Mouse (Mus musculus) kidney, embryonic 16.5 days (tissue): ENCODE results near the gene Zfp871. TPM values are rescaled to one million over a fixed set of nuclear protein-coding genes. Genes with fewer than 3 reads are reported as not detected.

ENCODE experiments used
- ATAC-seq: fragments of 200-750 bp; cut with Nextera tagmentation; 2 replicates; pipeline ENCODE4 v1.8.0; 2017; ENCODE audit warnings: moderate TSS enrichment; ENCODE audit not compliant: low FRiP score, low TSS enrichment
- H3K27ac ChIP-seq: fragments of 300-500 bp; sonication (generic); 2 replicates; pipeline ENCODE4 v1.5.1; 2014; ENCODE audit warnings: low read length
- H3K27me3 ChIP-seq: fragments of 300-500 bp; sonication (generic); 2 replicates; pipeline ENCODE4 v1.6.1; 2014; ENCODE audit warnings: low read length, control low read depth, mixed read lengths; ENCODE audit not compliant: insufficient read depth
- H3K36me3 ChIP-seq: fragments of 300-500 bp; sonication (generic); 2 replicates; pipeline ENCODE4 v1.6.1; 2014; ENCODE audit warnings: low read length, control low read depth, mixed read lengths; ENCODE audit not compliant: insufficient read depth
- H3K4me1 ChIP-seq: fragments of 300-500 bp; sonication (generic); 2 replicates; pipeline ENCODE4 v1.6.1; 2014; ENCODE audit warnings: low read length, control low read depth, mixed read lengths; ENCODE audit not compliant: insufficient read depth
- H3K4me2 ChIP-seq: fragments of 300-500 bp; sonication (generic); replicated peaks from 2 replicates; pipeline ENCODE4 v1.6.1; 2014; ENCODE audit warnings: low read depth, low read length
- H3K4me3 ChIP-seq: fragments of 300-500 bp; sonication (generic); 2 replicates; pipeline ENCODE4 v1.5.1; 2014; ENCODE audit warnings: mild to moderate bottlenecking, low read length
- H3K9ac ChIP-seq: fragments of 300-500 bp; sonication (generic); replicated peaks from 2 replicates; pipeline ENCODE4 v1.6.1; 2014; ENCODE audit warnings: low read length
- H3K9me3 ChIP-seq: fragments of 300-500 bp; sonication (generic); 2 replicates; pipeline ENCODE4 v1.6.1; 2016; ENCODE audit warnings: low read length, control low read depth
- WGBS: fragments of 180-500 bp; shearing (Covaris S2); extraction: QIAGEN DNeasy Blood & Tissue Kit; methylation state at CpG from one replicate; pipeline ENCODE4 v1.1.7; 2014; 5-methylcytosine and 5-hydroxymethylcytosine counted together
- polyA plus RNA-seq: library from polyadenylated mRNA; unstranded; fragments of >200 nt; fragmentation: Nextera tagmentation; extraction: Ambion mirVana; gene quantifications from 2 replicates; pipeline ENCODE4 v1.2.1, GENCODE M21; 2015

The Zfp871 gene
- 34.9 and 43.0 TPM in 2 replicates for polyA plus RNA-seq

DNA sequence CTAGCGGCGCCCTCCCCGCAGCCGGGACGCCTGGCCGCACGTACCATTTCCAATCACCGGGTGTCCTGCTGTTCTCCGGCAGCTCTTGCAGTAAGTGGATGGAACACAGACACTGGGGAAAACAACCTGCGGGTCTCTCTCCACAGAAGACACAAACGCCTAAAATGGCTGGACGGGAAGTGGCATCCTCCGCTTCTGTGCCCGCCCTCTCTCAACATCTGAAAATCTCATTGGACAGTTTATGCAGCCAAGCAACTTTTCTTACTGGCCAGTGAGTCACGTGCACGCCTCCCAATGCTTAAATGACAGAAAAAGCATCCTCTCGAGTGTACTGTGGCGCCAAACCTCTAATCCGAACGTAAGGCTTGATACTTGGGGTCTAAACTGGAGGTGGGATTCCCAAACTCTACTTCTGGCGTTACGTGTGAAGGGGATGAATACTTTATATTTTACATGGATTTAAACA, at the start of gene Zfp871:
Gene Zfp871 (minus strand): TSS at position 194 of the 466 bp plus-strand sequence.
- Histone ChIP-seq H3K4me3 (peak within 1 kb of the TSS; percentile 89), H3K9ac (peak within 1 kb of the TSS; percentile 96), H3K4me1 (peaks cover 25% of the 10 kb centered on the region), H3K36me3 (peaks cover 17% of the 10 kb centered on the region), H3K4me2 (peak within 1 kb of the TSS; percentile 72), H3K27me3 (no peaks in the 10 kb centered on the region), H3K27ac (peak within 1 kb of the TSS; percentile 97), H3K9me3 (no peaks in the 10 kb centered on the region)
- ATAC-seq = peak; percentile 98
- under 1% methylated on average over 22 of the region's 22 CpGs for WGBS

DNA sequence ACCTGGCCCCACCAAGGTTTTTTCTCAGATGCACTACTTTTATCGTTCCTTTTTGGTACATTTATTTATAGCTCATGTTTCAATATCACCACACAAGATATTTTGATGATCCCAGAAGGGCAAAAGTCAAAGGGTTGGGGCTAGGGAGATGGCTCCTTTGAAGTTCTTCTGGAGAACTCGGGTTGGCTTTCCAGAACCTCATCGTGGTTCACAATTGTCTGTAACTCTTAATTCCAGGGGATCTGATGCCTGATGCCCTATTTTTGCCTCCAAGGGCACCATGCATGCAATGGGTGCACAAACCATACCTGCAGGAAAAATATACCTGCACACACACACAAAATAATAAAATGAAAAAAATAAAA, 42.3 kb upstream of the Zfp871 start:
- ATAC-seq = 0 out of 2 replicates have a peak, but pooled peaks have one; percentile 17
- Histone ChIP-seq H3K27ac (no peak overlapping the region), H3K4me1 (peaks cover 9% of the 10 kb centered on the region; the same call in 1 of the 2 replicates), H3K36me3 (peaks cover 13% of the 10 kb centered on the region), H3K9ac (peak overlapping the region; percentile 95; the same call in 1 of the 2 replicates), H3K4me2 (peak overlapping the region; percentile 87), H3K9me3 (no peaks in the 10 kb centered on the region), H3K27me3 (no peaks in the 10 kb centered on the region), H3K4me3 (peak overlapping the region; percentile 86)
- WGBS = 22% methylated on average over 3 of the region's 3 CpGs

DNA sequence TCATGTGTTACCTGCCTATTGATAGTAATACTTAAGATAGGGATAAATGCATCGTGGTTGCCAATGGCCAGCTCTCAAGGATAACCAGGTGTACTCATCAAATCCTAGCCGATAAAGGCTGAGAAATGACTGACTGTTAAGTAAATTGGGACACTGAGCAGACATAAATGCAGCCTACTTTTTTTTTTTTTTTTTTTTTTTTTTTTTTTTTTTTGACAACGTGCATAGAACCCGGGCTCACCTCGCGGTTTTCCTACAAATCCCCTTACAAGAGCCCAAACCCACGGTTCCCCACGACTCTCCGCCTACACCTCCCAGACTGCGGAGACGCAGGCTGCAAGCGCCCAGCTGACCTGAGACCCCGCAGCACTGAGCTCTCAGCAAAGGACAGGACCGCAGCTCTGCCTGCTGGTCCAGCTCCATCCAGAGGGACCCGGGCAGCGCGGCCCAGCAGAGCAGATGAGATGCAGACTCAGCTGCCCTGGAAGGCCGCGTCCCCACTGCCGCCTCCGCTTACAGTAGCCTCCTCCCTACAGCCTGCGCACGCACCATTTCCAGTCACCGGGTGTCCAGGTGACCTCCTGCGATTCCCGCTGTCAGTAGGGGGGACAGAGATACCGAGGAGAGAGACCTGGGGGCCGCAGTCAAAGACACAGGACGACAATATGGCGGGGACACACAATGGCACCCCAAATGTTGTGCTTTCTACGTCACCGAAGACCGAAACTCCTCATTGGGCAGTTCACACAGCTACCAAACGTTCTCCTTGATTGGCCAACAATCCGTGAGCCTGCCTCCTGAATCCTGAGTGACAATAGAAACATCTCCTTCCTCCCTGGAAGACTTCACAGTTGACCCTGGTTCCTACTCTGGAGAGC, 41.7 kb upstream of the Zfp871 start, which contains the start of gene Zfp799:
Gene Zfp799 (minus strand): TSS at position 722 of the 878 bp plus-strand sequence.
- WGBS = 1% methylated on average over 35 of the region's 35 CpGs
- Histone ChIP-seq H3K4me2 (peak within 1 kb of the TSS; percentile 87), H3K9me3 (no peaks in the 10 kb centered on the region), H3K36me3 (peaks cover 17% of the 10 kb centered on the region), H3K27ac (peak within 1 kb of the TSS; percentile 78), H3K27me3 (no peaks in the 10 kb centered on the region), H3K4me1 (peaks cover 9% of the 10 kb centered on the region; the same call in 1 of the 2 replicates), H3K4me3 (peak within 1 kb of the TSS; percentile 86), H3K9ac (peak within 1 kb of the TSS; percentile 95)
- peak; percentile 99 for ATAC-seq

DNA sequence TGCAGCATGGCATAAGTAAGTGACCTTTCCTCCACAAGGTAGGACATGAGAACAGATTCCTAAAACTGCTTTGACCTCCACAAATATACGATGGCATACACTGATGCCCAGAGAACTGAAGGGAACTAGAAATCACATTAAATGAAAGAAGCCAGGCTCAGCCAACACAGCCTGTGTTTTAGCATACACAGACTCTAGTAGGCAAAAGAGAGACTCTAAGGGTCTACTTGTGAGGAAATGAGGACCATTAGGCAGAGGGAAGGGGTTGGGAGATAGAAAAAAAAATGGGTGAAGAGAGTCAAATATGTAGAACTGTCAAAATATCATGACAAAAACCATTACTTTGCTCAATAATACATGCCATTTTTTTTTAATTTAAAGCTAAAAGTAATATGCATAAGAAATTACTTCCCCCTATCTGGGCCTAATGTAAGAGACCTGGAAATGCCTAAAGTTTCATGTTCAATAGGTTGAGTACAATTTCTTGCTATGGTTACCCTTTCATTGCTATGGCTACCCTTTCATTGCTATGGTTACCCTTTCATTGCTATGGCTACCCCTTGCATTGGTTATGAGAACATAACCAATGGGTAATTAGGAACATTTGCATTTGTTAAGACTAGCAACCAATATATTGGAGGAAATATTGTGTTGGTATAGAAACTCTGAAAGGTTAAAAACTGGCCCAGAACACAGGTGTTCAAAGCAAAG, 28.1 kb upstream of the Zfp871 start:
- Histone ChIP-seq H3K9me3 (no peaks in the 10 kb centered on the region), H3K9ac (no peak overlapping the region), H3K27ac (no peak overlapping the region), H3K4me3 (no peak overlapping the region), H3K36me3 (peaks cover 32% of the 10 kb centered on the region), H3K27me3 (no peaks in the 10 kb centered on the region), H3K4me1 (no peaks in the 10 kb centered on the region), H3K4me2 (no peak overlapping the region)
- no peak for ATAC-seq
- WGBS = 94% methylated on average over 1 of the region's 1 CpGs

DNA sequence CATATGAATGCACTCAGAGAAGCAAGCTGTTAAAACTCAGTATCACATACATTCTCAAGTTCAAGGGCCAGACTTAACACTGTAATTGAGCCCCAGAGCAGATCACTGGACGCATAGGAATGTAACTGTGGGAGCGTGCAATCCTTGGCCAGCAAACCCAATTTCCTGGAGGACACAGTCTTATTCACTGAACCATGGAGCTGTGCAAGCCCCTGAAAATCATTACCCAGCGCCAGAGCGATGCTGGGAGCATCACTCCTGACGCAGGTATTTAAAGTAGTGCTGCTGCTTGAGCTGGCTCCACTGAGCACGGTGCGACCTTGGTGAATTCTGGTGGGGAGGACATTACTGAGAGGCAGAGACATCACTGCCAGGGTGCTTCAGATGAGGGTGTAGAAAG, 26.0 kb upstream of the Zfp871 start:
- Histone ChIP-seq H3K27me3 (no peaks in the 10 kb centered on the region), H3K9ac (no peak overlapping the region), H3K9me3 (no peaks in the 10 kb centered on the region), H3K36me3 (peaks cover 14% of the 10 kb centered on the region), H3K4me2 (no peak overlapping the region), H3K4me1 (peaks cover 3% of the 10 kb centered on the region), H3K27ac (0 out of 2 replicates have a peak overlapping the region, but pooled peaks have one; percentile 36), H3K4me3 (no peak overlapping the region)
- 40% methylated on average over 7 of the region's 7 CpGs for WGBS
- ATAC-seq = peak; percentile 85

DNA sequence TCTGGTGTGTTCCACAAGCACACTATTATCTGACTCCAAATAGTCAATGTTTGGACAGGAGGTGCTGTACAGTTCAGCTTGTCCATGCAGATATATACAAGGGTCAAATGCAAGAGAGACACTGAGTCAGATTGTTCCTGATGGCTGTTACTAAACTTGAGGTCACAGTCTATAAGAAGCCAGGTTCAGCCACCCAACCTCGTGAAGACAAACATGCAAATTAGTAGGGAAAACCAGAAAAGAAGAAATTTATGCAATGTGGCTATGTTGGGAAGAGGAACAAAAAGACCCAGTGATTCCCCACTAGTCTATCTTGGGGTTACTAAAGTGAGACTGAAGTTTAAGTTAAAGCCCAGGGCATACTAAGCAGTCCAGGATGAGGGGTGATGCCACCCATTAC, 22.6 kb upstream of the Zfp871 start:
- H3K4me2 ChIP-seq = no peak overlapping the region
- WGBS = 49% methylated on average over 1 of the region's 1 CpGs
- ATAC-seq = no peak
- no peak overlapping the region for H3K27ac ChIP-seq
- no peaks in the 10 kb centered on the region for H3K27me3 ChIP-seq
- no peaks in the 10 kb centered on the region for H3K36me3 ChIP-seq
- H3K9ac ChIP-seq = no peak overlapping the region
- H3K4me3 ChIP-seq = no peak overlapping the region
- peaks cover 12% of the 10 kb centered on the region for H3K4me1 ChIP-seq
- H3K9me3 ChIP-seq = no peaks in the 10 kb centered on the region

DNA sequence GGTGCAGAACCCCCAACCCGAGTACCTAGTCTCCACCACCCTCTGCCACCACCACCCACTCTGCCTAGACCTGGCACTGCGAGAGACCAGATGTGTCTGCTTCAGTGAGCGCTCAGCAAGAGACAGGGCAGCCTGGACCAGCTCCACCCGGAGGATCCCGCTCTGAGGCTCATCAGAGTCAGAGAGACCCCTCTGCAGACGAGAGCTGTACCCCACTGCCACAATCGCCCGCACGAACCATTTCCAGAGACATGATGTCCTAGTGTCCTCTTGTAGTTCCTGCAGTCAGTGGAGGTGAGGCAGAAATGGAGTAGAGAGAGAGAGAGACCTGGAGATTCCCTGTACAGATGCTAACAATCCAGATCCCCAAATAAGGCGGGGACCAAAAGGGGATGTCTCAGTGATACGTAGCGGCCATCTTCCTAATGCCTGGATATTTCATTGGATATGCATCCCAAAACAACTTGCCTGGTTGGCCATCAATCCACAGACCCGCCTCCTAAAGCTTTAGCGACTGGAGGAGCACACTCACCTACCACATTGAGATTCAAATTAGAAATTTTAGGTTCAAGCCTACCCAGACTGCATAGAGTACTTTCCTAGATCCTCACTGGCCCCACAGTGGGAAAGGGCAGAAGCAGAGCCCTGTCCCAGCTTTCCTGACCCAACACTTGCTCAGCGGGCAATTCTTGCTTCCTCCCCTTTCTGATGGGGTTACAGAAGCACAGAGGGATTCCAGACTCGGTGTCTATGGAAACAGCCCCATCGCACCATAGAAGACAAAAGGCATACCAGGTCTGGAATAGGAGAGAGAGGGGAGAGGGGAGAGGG, 21.7 kb upstream of the Zfp871 start, which contains the start of gene Zfp811:
Gene Zfp811 (minus strand): TSS at position 388 of the 831 bp plus-strand sequence.
- no peaks in the 10 kb centered on the region for H3K36me3 ChIP-seq
- no peaks in the 10 kb centered on the region for H3K9me3 ChIP-seq
- H3K9ac ChIP-seq = peak within 1 kb of the TSS; percentile 59
- peak within 1 kb of the TSS; percentile 65 for H3K4me2 ChIP-seq
- WGBS = under 1% methylated on average over 17 of the region's 17 CpGs
- peaks cover 12% of the 10 kb centered on the region for H3K4me1 ChIP-seq
- peak within 1 kb of the TSS; percentile 53 for H3K4me3 ChIP-seq
- no peaks in the 10 kb centered on the region for H3K27me3 ChIP-seq
- ATAC-seq = peak; percentile 81
- no peak within 1 kb of the TSS; the same call in 1 of the 2 replicates for H3K27ac ChIP-seq

DNA sequence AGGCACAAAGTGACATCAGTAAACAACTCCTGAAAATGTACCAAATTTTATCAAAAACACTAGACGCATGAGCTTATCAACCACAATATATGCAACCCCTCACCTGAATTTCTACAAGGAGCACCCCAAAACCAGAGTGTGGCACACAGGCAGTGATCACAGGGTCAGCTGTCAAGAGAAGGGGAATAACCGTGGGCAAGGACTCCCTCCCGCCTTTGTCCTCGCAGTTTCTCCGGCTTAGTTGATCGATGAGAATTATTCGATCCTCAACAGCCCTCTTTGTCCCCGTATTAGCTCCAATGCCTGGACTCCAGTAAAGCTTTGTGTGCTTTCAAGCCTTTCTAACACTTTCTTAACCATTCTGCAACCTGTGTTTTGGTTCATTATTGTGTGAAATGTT, 20.8 kb upstream of the Zfp871 start:
- H3K4me2 ChIP-seq = peak overlapping the region; percentile 65
- no peak for ATAC-seq
- H3K27ac ChIP-seq = no peak overlapping the region
- WGBS = 10% methylated on average over 8 of the region's 8 CpGs
- peaks cover 12% of the 10 kb centered on the region for H3K4me1 ChIP-seq
- H3K9ac ChIP-seq = peak overlapping the region; percentile 59; the same call in 1 of the 2 replicates
- no peaks in the 10 kb centered on the region for H3K9me3 ChIP-seq
- peak overlapping the region; percentile 53 for H3K4me3 ChIP-seq
- H3K36me3 ChIP-seq = no peaks in the 10 kb centered on the region
- no peaks in the 10 kb centered on the region for H3K27me3 ChIP-seq

DNA sequence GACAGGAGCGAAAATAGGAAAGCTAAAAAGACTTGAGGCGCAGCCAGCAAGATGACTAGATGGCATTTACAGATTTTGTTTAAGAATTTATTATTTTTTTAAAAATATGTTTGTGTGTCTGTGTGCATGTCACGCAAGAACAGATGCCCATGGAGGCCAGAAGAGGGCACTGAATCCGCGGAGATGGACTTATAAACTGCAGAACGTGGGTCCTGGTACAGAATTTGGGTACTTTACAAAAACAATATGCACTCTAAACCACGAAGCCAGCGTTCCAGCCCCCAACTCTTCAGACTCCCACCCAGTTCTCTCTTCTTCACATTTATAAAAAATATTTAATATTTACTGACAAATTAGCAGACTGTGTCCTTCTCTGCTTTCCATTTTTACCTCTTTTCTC, 1.2 kb upstream of the Zfp871 start:
- peak overlapping the region; percentile 69; the same call in 1 of the 2 replicates for H3K4me2 ChIP-seq
- H3K9me3 ChIP-seq = no peaks in the 10 kb centered on the region
- no peaks in the 10 kb centered on the region for H3K27me3 ChIP-seq
- H3K36me3 ChIP-seq = peaks cover 7% of the 10 kb centered on the region; the same call in 1 of the 2 replicates
- WGBS = 80% methylated on average over 8 of the region's 8 CpGs
- no peak overlapping the region for H3K9ac ChIP-seq
- no peak for ATAC-seq
- no peak overlapping the region for H3K27ac ChIP-seq
- H3K4me1 ChIP-seq = peaks cover 25% of the 10 kb centered on the region
- H3K4me3 ChIP-seq = no peak overlapping the region
